Mouse (Mus musculus) G1E (cell line): ENCODE measurements around the gene AY074887.

Experiments
- CTCF ChIP-seq: IDR thresholded peaks from 2 replicates; pipeline ENCODE4 v1.5.1; 2012; ENCODE audit warnings: low read depth, low read length, inconsistent platforms, mixed read lengths
- GATA1 ChIP-seq: IDR thresholded peaks from 2 replicates; pipeline ENCODE4 v1.6.1; 2012; ENCODE audit warnings: borderline replicate concordance, low read length, inconsistent platforms, mixed read lengths
- GATA2 ChIP-seq: IDR thresholded peaks from 2 replicates; pipeline ENCODE4 v1.6.1; 2012; ENCODE audit warnings: low read depth, low read length, inconsistent platforms, borderline replicate concordance
- POLR2AphosphoS5 ChIP-seq: IDR thresholded peaks from 2 replicates; pipeline ENCODE4 v1.6.1; 2012; ENCODE audit warnings: low read depth, low read length, inconsistent platforms; ENCODE audit not compliant: insufficient replicate concordance
- TAL1 ChIP-seq: conservative IDR thresholded peaks from 2 replicates; pipeline ENCODE4 v1.6.1; 2012; ENCODE audit warnings: low read depth, low read length, inconsistent platforms, mixed read lengths

- TF ChIP-seq GATA1 (no peak), CTCF (no peak), TAL1 (no peak), GATA2 (no peak), POLR2AphosphoS5 (no peak)
Measured at GRCm38 (mm10) chr9:54990362-54990761, 39.6 kb upstream of the AY074887 start.
